Mouse (Mus musculus) heart, embryonic 14.5 days (tissue): ENCODE results near the gene Ptpa. TPM values are rescaled to one million over a fixed set of nuclear protein-coding genes. Genes with fewer than 3 reads are reported as not detected.

Source experiments
- ATAC-seq: fragments of 200-750 bp; cut with Nextera tagmentation; 2 replicates; pipeline ENCODE4 v1.8.0; 2017; ENCODE audit warnings: low read depth, moderate TSS enrichment; ENCODE audit not compliant: insufficient number of reproducible peaks, insufficient read depth, low FRiP score
- H3K27ac ChIP-seq, 2 experiments: fragments of 200-500 bp in 1 of 2; fragments of 300-500 bp in 1 of 2; sonication (generic) in 1 of 2; replicated peaks in 1 of 2; 2 replicates each; pipeline ENCODE4 v1.5.1; 2012 to 2014; ENCODE audit warnings: low read depth in 2 of 2, low read length in 2 of 2, control low read depth in 1 of 2, mild to moderate bottlenecking in 1 of 2, mixed read lengths in 1 of 2; ENCODE audit not compliant: control insufficient read depth in 1 of 2, insufficient read depth in 1 of 2
- H3K27me3 ChIP-seq: fragments of 300-500 bp; sonication (generic); 2 replicates; pipeline ENCODE4 v1.6.1; 2014; ENCODE audit warnings: mild to moderate bottlenecking, low read length, control low read depth; ENCODE audit not compliant: control insufficient read depth, insufficient read depth
- H3K36me3 ChIP-seq: fragments of 300-500 bp; sonication (generic); 2 replicates; pipeline ENCODE4 v1.6.1; 2014; ENCODE audit warnings: mild to moderate bottlenecking, control low read depth, low read length, mixed read lengths; ENCODE audit not compliant: control insufficient read depth, insufficient read depth
- H3K4me1 ChIP-seq, 2 experiments: fragments of 200-500 bp in 1 of 2; fragments of 300-500 bp in 1 of 2; sonication (generic) in 1 of 2; 2 replicates each; pipeline ENCODE4 v1.6.1; 2012 to 2014; ENCODE audit warnings: low read length in 2 of 2, control low read depth in 1 of 2, mixed read lengths in 1 of 2; ENCODE audit not compliant: control insufficient read depth in 2 of 2, insufficient read depth in 2 of 2
- H3K4me2 ChIP-seq: fragments of 300-500 bp; sonication (generic); 2 replicates; pipeline ENCODE4 v1.6.1; 2014; ENCODE audit warnings: mild to moderate bottlenecking, low read length
- H3K4me3 ChIP-seq, 2 experiments: fragments of 200-500 bp in 1 of 2; fragments of 300-500 bp in 1 of 2; sonication (generic) in 1 of 2; 2 replicates each; pipeline ENCODE4 v1.5.1; 2012 to 2014; ENCODE audit warnings: low read length in 2 of 2, mild to moderate bottlenecking in 2 of 2, control low read depth in 1 of 2, low read depth in 1 of 2, moderate library complexity in 1 of 2; ENCODE audit not compliant: control insufficient read depth in 1 of 2, insufficient read depth in 1 of 2
- H3K9ac ChIP-seq: fragments of 300-500 bp; sonication (generic); 2 replicates; pipeline ENCODE4 v1.6.1; 2014; ENCODE audit warnings: mild to moderate bottlenecking, low read length
- H3K9me3 ChIP-seq: fragments of 300-500 bp; sonication (generic); 2 replicates; pipeline ENCODE4 v1.6.1; 2016; ENCODE audit warnings: low read length, control low read depth; ENCODE audit not compliant: control insufficient read depth
- WGBS: fragments of 180-500 bp; shearing (Covaris S2); extraction: QIAGEN DNeasy Blood & Tissue Kit; methylation state at CpG from one replicate; pipeline ENCODE4 v1.1.7; 2014; 5-methylcytosine and 5-hydroxymethylcytosine counted together
- polyA plus RNA-seq: library from polyadenylated mRNA; unstranded; fragments of >200 nt; fragmentation: Nextera tagmentation; extraction: Ambion mirVana; gene quantifications from 2 replicates; pipeline ENCODE4 v1.2.1, GENCODE M21; 2014

The Ptpa gene
- polyA plus RNA-seq, 1 experiment from 2014 or later = 61.2 TPM

DNA sequence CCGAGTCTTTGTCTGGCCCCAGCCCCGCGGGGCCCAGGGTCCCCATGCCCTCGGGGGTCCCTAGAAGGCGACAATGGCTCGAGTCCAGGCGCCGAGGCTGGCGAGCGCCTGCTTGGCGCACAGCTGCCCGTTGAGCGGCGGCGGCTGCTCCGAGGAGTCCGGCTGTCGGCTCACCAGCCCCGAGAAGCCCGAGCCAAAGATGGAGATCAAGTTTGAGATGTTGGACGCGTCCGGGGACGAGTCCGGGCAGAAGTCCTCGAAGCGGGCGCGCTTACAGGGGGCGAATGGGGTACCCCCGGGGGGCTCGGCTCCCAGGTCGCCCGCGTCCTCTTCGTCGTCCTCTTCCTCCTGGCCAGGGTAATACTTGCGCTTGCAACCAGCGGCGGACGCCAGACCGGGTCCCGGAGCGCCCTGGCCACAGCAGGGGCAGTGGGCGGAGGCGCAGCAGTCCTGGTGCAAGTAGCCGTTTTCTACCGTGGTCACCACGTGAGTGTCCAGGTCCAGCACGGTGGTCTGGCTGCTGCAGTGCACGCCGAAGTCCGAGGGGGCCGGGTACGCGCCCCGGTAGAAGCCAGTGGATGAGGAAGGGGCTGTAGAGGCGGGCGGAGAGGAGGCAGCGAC lies 57.0 kb downstream of the Ptpa start:
- Histone ChIP-seq H3K27ac (peak overlapping the region; percentile 85 to 91), H3K4me2 (peak overlapping the region; percentile 98), H3K9me3 (no peaks in the 10 kb centered on the region), H3K9ac (peak overlapping the region; percentile 96), H3K27me3 (peaks cover 8% of the 10 kb centered on the region), H3K4me1 (peaks cover 17 to 20% of the 10 kb centered on the region in 2 experiments), H3K4me3 (peak overlapping the region; percentile 61 to 83), H3K36me3 (no peaks in the 10 kb centered on the region)
- no peak for ATAC-seq
- WGBS = under 1% methylated on average over 60 of the region's 60 CpGs

DNA sequence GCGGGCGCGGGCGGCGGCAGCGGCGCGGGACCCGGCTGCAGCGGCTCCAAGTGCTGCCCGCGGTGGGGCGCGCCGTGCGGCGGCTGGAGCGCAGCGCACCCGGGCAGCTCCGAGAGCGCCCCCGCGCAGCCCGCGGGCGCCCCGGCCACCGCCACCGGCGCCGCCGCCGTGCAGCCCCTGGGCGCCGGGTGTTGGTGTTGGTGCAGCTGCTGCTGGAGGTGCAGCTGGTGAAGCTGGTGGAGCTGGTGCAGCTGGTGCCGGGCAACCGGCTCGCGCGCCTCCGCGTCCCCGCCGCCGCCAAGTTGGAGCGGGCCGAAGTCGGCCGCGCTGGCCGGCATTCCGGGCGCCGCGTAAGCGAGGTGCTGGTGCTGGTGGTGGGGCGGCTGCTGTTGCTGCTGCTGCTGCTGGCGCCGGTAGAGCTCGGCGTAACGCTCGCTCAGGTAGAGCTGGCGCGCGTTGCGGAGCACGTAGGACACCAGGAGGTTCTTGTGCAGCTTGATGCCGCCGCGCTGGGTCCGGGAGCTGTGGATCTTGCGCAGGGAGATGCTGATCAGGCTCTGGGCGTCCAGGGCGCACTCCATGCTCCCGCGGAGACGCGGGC lies 57.7 kb downstream of the Ptpa start:
- WGBS = under 1% methylated on average over 61 of the region's 80 CpGs
- Histone ChIP-seq H3K9ac (peak overlapping the region; percentile 96), H3K36me3 (no peaks in the 10 kb centered on the region), H3K4me2 (peak overlapping the region; percentile 98), H3K9me3 (no peaks in the 10 kb centered on the region), H3K27me3 (peaks cover 8% of the 10 kb centered on the region), H3K4me3 (peak overlapping the region; percentile 61 to 83), H3K4me1 (peaks cover 17 to 18% of the 10 kb centered on the region in 2 experiments), H3K27ac (peak overlapping the region; percentile 85 to 91)
- no peak for ATAC-seq

DNA sequence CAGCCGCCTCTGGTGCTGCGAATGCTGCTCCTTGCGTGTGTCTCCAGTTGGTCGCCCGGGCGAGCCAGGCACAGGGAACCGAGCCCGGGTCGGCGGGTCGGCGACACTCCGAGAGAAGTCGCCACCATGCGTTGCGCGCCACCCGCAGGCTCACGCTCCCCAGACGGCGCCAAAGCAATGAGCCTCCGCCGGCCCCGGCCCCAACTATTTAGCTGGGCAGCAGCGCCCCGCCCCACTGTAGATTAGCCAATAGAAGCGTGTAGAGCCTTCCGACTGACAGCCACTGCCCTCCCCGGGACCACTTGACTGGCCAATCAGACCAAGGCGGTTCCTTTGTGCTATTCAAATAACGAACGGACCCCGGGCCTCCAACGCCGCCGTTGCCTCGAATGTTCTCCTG lies 58.2 kb downstream of the Ptpa start, which contains the start of gene Ier5l:
TSS of gene Ier5l (minus strand) at position 181 of the 400 bp plus-strand sequence.
- H3K4me1 ChIP-seq = peaks cover 15 to 16% of the 10 kb centered on the region in 2 experiments
- no peaks in the 10 kb centered on the region for H3K9me3 ChIP-seq
- H3K27ac ChIP-seq = peak within 1 kb of the TSS; percentile 85 to 91
- H3K9ac ChIP-seq = peak within 1 kb of the TSS; percentile 96
- no peaks in the 10 kb centered on the region for H3K36me3 ChIP-seq
- ATAC-seq = peak; percentile 76
- peak within 1 kb of the TSS; percentile 61 to 83 for H3K4me3 ChIP-seq
- WGBS = under 1% methylated on average over 37 of the region's 37 CpGs
- H3K4me2 ChIP-seq = peak within 1 kb of the TSS; percentile 98
- peaks cover 8% of the 10 kb centered on the region for H3K27me3 ChIP-seq

DNA sequence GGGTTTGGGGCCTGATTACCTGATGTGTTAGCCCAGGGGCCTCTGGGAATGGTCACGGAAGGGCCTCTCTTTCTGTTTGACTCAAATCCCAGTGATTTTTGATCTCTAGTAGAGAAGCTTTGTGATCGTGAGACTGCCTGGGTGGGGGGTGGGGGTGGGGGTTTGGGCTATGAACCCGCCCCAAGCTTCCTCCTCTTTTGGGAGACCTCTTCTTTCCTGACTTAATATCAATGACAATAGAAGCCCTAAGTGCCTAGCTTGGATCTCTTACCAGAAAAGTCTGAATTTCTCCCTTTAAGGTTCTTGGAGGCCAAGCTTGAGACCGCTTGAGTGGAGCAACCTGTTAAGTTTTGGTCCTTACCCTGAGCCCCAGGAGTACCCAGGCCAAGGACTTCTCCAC lies 58.9 kb downstream of the Ptpa start:
- Histone ChIP-seq H3K27me3 (peaks cover 8% of the 10 kb centered on the region), H3K4me3 (peak overlapping the region; percentile 44 to 83; a peak in 3 of 4 replicates), H3K4me2 (peak overlapping the region; percentile 98), H3K9me3 (no peaks in the 10 kb centered on the region), H3K27ac (no peak overlapping the region), H3K9ac (peak overlapping the region; percentile 64), H3K4me1 (peaks cover 12 to 13% of the 10 kb centered on the region in 2 experiments), H3K36me3 (no peaks in the 10 kb centered on the region)
- WGBS = 28% methylated on average over 4 of the region's 4 CpGs
- ATAC-seq = no peak

DNA sequence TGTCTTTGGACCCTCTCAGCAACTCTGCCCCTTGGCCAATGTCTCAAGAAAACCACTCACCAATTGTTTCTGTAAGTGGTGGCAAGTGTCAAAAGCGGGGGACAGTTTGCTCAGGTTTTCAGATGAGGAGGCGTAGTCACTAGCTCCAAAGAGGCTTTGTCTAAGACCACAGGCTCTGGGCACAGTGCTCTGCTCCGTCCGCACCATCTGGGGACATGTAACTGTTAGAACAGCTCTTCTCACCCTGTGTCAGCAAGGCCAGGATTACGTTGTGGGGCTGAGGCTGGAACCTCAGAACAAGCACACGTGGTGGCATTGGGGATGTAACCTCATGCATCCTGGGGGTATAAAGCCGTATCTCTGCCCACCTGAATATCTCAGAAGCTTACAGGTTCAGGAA lies 59.6 kb downstream of the Ptpa start:
- H3K9ac ChIP-seq = no peak overlapping the region
- 87% methylated on average over 7 of the region's 7 CpGs for WGBS
- ATAC-seq = no peak
- no peaks in the 10 kb centered on the region for H3K36me3 ChIP-seq
- H3K4me1 ChIP-seq = peaks cover 12 to 13% of the 10 kb centered on the region in 2 experiments
- no peak overlapping the region for H3K4me3 ChIP-seq
- no peak overlapping the region for H3K27ac ChIP-seq
- no peaks in the 10 kb centered on the region for H3K9me3 ChIP-seq
- H3K4me2 ChIP-seq = no peak overlapping the region
- peaks cover 8% of the 10 kb centered on the region for H3K27me3 ChIP-seq

DNA sequence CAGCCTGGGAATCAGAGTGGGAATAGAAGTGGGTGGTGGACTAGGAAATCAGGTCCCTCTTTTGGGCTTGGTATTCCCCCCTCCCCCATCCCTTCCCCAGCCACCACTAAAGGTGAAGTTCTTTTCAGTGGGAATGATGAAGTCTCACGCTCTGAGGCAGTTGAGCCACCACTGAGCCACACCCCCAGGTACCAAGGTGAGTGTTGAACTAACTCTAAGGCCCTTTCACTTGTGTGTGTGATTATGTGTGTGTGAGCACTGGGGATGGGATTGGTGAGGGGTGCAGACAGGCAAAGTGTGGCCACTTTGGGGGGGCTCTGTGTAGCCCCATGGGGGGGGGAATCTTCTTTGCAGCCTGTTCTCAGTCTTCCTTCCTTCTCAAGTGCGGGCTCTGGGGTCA lies 60.4 kb downstream of the Ptpa start:
- Histone ChIP-seq H3K4me2 (no peak overlapping the region), H3K4me3 (no peak overlapping the region), H3K27ac (no peak overlapping the region), H3K9ac (no peak overlapping the region), H3K36me3 (no peaks in the 10 kb centered on the region), H3K4me1 (peaks cover 8% of the 10 kb centered on the region in 2 experiments), H3K9me3 (no peaks in the 10 kb centered on the region), H3K27me3 (peaks cover 8% of the 10 kb centered on the region)
- ATAC-seq = no peak
- WGBS = 69% methylated on average over 2 of the region's 2 CpGs

DNA sequence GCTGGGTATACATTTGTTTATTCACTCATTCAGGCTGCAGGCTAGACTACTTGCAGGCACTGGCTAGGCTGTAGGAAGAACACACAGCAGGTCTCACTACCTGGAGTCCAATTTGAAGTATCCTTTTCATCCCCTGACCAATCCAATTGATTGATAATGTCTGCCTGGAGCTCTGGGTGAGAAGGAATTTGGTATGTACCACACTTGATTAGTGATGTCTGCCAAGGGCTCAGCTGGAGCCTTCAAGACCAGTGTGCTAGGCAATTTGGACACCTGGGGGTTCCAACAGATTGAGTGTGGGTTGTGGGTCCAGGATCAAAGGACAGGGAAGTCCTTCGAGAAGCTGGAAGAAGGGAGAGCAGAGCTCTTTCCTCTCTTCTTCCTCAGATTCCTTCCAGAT lies 62.7 kb downstream of the Ptpa start:
- H3K27me3 ChIP-seq = peaks cover 8% of the 10 kb centered on the region
- no peaks in the 10 kb centered on the region for H3K9me3 ChIP-seq
- peaks cover 5% of the 10 kb centered on the region in 2 experiments for H3K4me1 ChIP-seq
- no peak overlapping the region for H3K4me3 ChIP-seq
- no peak overlapping the region for H3K9ac ChIP-seq
- H3K4me2 ChIP-seq = no peak overlapping the region
- ATAC-seq = no peak
- H3K27ac ChIP-seq = no peak overlapping the region
- 57% methylated on average over 1 of the region's 1 CpGs for WGBS
- no peaks in the 10 kb centered on the region for H3K36me3 ChIP-seq
